In the genomic region with DNA sequence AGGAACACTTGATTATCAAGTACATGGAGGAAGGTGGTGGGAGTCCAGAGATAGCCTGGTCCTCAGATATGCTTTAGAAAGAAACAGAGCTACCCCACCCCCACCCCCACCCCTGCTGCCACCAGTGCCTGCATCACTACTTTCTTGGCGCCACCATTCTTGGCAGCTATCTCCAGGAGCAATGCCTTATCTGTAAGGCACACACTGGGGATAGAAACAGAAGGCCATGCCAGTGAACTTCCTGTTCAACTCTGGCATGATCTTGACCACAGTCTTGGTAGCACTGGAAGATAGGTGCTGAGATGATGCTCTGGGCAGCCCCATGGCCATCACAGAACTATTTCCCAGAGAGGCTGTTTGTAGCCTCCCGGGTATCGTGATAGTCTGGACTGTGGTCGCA, we compare ENCODE assay signal across 17 mouse cellular contexts. TPM values are rescaled to one million over a fixed set of nuclear protein-coding genes. Genes with fewer than 3 reads are reported as not detected.
"Had no signal": no experiment of that assay in that cellular context is flagged by ENCODE, and none has a peak within 500 bp of the region (broad histone marks: within the 10 kb centered on the region; RNA-seq: fewer than 3 reads in every experiment).

No protein-coding gene starts in this region.

- H3K27me3 ChIP-seq: limb, embryonic 15.5 days; neural tube, embryonic 15.5 days had no signal

- DNase-seq: kidney, adult 11 months; kidney, adult 9 months; kidney, postnatal 10 days; kidney, postnatal 4 days; lung, embryonic 14.5 days; lung, postnatal 10 days; midbrain, embryonic 14.5 days; retina, postnatal 1 day; right cerebral cortex, postnatal 4 days; spleen, adult 18-20 months; thymus, adult 18-20 months; thymus, postnatal 14 days had no signal

- H3K9me3 ChIP-seq: limb, embryonic 15.5 days; midbrain, embryonic 10.5 days; neural tube, embryonic 15.5 days had no signal

- H3K4me2 ChIP-seq: limb, embryonic 15.5 days; lung, embryonic 14.5 days; neural tube, embryonic 15.5 days had no signal

- H3K4me3 ChIP-seq: layer of hippocampus, adult 2 months; limb, embryonic 15.5 days; midbrain, embryonic 10.5 days; myocyte; neural tube, embryonic 15.5 days had no signal

- H3K36me3 ChIP-seq: limb, embryonic 15.5 days; midbrain, embryonic 10.5 days; neural tube, embryonic 15.5 days had no signal

- H3K27ac ChIP-seq: layer of hippocampus, adult 2 months; limb, embryonic 15.5 days; midbrain, embryonic 10.5 days; neural tube, embryonic 15.5 days had no signal

- H3K9ac ChIP-seq: limb, embryonic 15.5 days; lung, embryonic 14.5 days; neural tube, embryonic 15.5 days had no signal

RNA-seq across cellular contexts. Expression of a gene that starts 55.3 kb away (rescaled TPM):
- polyA plus RNA-seq: myocyte had no signal
